Mouse (Mus musculus) left cerebral cortex, adult 2 months (tissue): ENCODE measurements around the gene Tph2. TPM values are rescaled to one million over a fixed set of nuclear protein-coding genes. Genes with fewer than 3 reads are reported as not detected.

Experiments used
- DNase-seq, 2 experiments: peaks; one replicate each; pipeline ENCODE4 v3.0.0; 2021 to 2022; ENCODE audit warnings: low spot score in 2 of 2, mixed read lengths in 1 of 2; ENCODE audit errors: extremely low spot score in 1 of 2
- H3K27ac ChIP-seq: fragments of 200-600 bp; 2 replicates; pipeline ENCODE4 v1.8.1; 2022
- H3K4me3 ChIP-seq: fragments of 200-600 bp; 2 replicates; pipeline ENCODE4 v1.8.1; 2022
- CTCF ChIP-seq: fragments of 200-600 bp; IDR thresholded peaks from 2 replicates; pipeline ENCODE4 v1.8.1; 2022; ENCODE audit warnings: antibody characterized with exemption, mild to moderate bottlenecking, moderate library complexity
- intact Hi-C: fragments of 180-260 bp; cut with DNase I; formaldehyde crosslinking; loops from one replicate; pipeline ENCODE4 v1.15.1; 2025
- total RNA-seq, 2 experiments: library from RNA; stranded (reverse); gene quantifications; 2 replicates each; pipeline ENCODE4 v1.2.3; 2021

The Tph2 gene
- total RNA-seq, 2 experiments from 2014 or later: 0.72 to 0.79 TPM

DNA sequence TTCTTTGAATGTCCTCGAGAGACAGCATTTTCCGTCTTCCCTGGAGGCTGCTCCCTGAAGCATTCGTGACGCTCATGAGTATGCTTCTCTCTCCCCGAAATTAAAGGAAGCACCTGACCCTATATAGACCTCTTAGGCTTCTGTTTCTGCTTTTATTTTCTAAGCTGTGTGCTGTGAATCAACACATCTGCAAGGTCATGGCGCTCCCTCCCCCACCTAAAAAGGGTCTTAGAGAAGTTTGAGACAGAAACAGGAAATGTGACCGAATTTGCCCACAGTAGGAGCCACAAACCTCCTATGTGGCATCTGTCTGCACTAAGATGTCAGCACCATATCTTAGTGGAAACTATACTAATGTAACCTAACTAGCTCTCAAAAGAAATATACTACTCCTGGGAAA lies 124.1 kb downstream of the Tph2 start:
- no peak for DNase-seq
- intact Hi-C loops: no loop called here
- no peak overlapping the region for H3K4me3 ChIP-seq
- TF ChIP-seq CTCF: no peak
- H3K27ac ChIP-seq: no peak overlapping the region

- TF ChIP-seq CTCF: peak; percentile 45
- no peak overlapping the region for H3K27ac ChIP-seq
- no peak overlapping the region for H3K4me3 ChIP-seq
- intact Hi-C loops: no loop called here
- no peak for DNase-seq
Measured at GRCm38 (mm10) chr10:115051602-115052001, 133.2 kb downstream of the Tph2 start.

DNA sequence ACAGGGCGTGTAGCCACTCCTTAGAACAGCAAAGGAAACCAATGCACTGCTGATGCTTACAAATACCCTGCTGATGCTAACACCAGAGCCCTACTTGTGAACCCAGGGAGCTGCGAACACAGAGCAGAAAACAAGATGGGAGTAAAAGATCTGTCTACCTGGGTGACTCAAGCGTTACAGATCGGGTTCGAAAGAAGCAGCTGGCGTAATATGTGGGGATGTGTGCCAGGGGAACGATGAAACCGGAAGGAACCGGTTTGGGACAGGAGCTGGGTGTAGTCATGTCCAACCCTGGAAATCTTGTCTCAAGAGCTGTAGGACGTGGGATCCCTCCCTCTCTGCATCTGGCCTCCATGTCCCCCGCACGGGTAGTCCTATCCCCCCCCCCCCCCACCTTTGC lies 134.1 kb downstream of the Tph2 start:
- no peak for TF ChIP-seq CTCF
- Histone ChIP-seq H3K27ac (no peak overlapping the region), H3K4me3 (no peak overlapping the region)
- intact Hi-C loops: no loop called here
- no peak for DNase-seq

DNA sequence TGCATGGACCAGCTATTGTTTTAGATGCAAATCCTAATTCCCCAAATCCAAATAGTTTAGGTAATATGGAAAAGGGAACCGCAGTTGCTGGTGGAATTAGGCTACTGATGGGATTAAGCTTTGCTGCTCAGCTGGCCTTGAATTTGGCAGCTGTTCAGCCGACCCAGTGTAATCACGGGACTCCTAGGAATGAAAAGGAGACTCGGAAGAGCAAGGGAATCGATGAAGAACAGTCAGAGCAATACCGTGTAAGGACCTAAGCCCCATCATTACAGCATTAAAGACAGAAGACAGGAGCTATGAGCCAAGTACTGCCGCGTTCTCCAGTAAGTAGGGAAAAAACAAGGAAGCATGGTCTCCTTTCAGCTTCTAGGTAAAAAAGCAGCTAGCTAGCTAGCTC lies 134.6 kb downstream of the Tph2 start:
- TF ChIP-seq CTCF: no peak
- H3K27ac ChIP-seq: no peak overlapping the region
- no peak overlapping the region for H3K4me3 ChIP-seq
- no peak for DNase-seq
- intact Hi-C loops: no loop called here

DNA sequence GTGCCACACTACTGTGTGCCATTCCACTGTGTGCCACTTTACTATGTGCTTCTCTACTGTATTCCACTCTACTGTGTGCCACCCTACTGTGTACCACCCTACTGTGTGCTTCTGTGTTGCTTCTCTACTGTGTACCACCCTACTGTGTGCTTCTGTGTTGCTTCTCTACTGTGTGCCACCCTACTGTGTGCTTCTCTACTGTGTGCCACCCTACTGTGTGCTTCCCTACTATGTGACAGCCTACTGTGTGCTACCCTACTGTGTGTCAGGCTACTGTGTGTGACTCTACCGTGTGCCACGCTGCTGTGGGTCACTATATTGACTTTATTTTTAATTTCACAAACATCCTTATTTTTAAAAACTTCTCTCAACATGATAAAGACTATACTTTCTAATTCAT lies 136.3 kb downstream of the Tph2 start:
- no peak for TF ChIP-seq CTCF
- intact Hi-C loops: no loop called here
- DNase-seq: no peak

GRCm38 (mm10) chr10:115035748-115036147 lies 149.1 kb downstream of the Tph2 start:
- no peak overlapping the region for H3K27ac ChIP-seq
- DNase-seq: no peak
- intact Hi-C loops: no loop called here
- TF ChIP-seq CTCF: no peak
- H3K4me3 ChIP-seq: no peak overlapping the region

More for the DNA sequence above, 136.3 kb downstream of the Tph2 start:
- no peak overlapping the region for H3K4me3 ChIP-seq
- H3K27ac ChIP-seq: no peak overlapping the region

Other genes with a start within 250 kb of the Tph2 start
- gene Tbc1d15, start 66.4 kb upstream of the Tph2 start, total RNA-seq: 10 to 100 TPM; 53.6 to 56.9 TPM
- 10 to 100 TPM; 53.1 to 57.6 TPM for gene Rab21, start 130.6 kb upstream of the Tph2 start, total RNA-seq
- 10 to 100 TPM; 38.3 to 40.2 TPM for gene Tmem19, start 177.5 kb upstream of the Tph2 start, total RNA-seq
- 10 to 100 TPM; 13.0 to 14.5 TPM for gene Thap2, start 199.4 kb upstream of the Tph2 start, total RNA-seq
- gene Zfc3h1, start 199.9 kb upstream of the Tph2 start, total RNA-seq: 10 to 100 TPM; 54.6 to 61.2 TPM